Mouse (Mus musculus): ENCODE data around the gene Elmo3. TPM values are rescaled to one million over a fixed set of nuclear protein-coding genes. Genes with fewer than 3 reads are reported as not detected.

Elmo3 gene
- total and polyA plus RNA-seq, 3 experiments: 0.72 to 1.4 (median 1.3) TPM

DNA sequence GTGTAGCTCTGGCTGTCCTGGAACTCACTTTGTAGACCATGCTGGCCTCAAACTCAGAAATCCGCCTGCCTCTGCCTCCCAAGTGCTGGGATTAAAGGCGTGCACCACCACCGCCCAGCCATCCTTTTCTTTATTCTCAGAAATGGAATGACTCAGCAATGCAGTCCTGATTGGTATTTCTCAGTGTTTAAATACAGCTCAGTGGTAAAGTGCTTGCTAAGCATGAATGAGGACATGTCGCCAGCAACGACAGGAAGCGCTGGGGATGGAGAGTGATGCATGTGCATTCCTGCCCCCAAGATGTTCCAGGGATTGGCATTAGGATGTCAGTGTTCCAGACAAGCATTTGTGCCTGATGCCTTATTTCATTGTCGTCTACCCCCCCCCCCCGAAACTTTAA, 2.0 kb upstream of the Elmo3 start:
- H3K4me3 ChIP-seq (replicated peaks in 1 of 3; ENCODE audit: low read depth in 2 of 3, low read length in 2 of 3, poor library complexity in 1 of 3): no peak overlapping the region
- H3K36me3 ChIP-seq (replicated peaks in 1 of 2; ENCODE audit: control insufficient read depth in 1 of 2, insufficient read depth in 1 of 2, low read length in 1 of 2): peaks cover 76 to 95% of the 10 kb centered on the region in 2 experiments
- TF ChIP-seq GABPA (IDR thresholded peaks at IDR 0.05; ENCODE audit: insufficient replicate concordance, low read depth, low read length): no peak
- no peak for TF ChIP-seq USF2 (conservative IDR thresholded peaks at IDR 0.05; ENCODE audit: low read depth, low read length)
- TF ChIP-seq MAFK (IDR thresholded peaks at IDR 0.05; ENCODE audit: insufficient replicate concordance, low read length): peak; percentile 64; the same call in 1 of the 2 replicates
- TF ChIP-seq BHLHE40 (IDR thresholded peaks at IDR 0.05; ENCODE audit: low read depth, low read length): no peak
- TF ChIP-seq MEF2A (IDR thresholded peaks at IDR 0.05; ENCODE audit: borderline replicate concordance, low read depth, low read length): no peak
- H3K4me1 ChIP-seq (ENCODE audit: control insufficient read depth in 1 of 2, insufficient read depth in 2 of 2): peaks cover 4 to 74% of the 10 kb centered on the region in 2 experiments
- no peak overlapping the region for H3K9ac ChIP-seq (ENCODE audit: insufficient read depth, low read depth)
- H3K27me3 ChIP-seq (replicated peaks): no peaks in the 10 kb centered on the region
- H3K79me2 ChIP-seq (replicated peaks; ENCODE audit: control insufficient read depth, extremely low read depth, insufficient read depth, poor library complexity, severe bottlenecking): peaks cover 17% of the 10 kb centered on the region
- no peak overlapping the region for H3K27ac ChIP-seq (ENCODE audit: insufficient read depth, low read depth)
- no peaks in the 10 kb centered on the region for H3K9me3 ChIP-seq (replicated peaks; ENCODE audit: low read length)
- in situ Hi-C loops (cut with MboI; ENCODE audit: low pct_ligation_motif_present, low pct_unique_long_range_greater_than_20kb, low sequenced_read_pairs): no loop called here
- dilution Hi-C loops (cut with MboI; ENCODE audit: extremely low pct_ligation_motif_present, extremely low pct_unique_long_range_greater_than_20kb, low sequenced_read_pairs): no loop called here
- no peak for DNase-seq (ENCODE audit: extremely low read depth)
- H3K4me2 ChIP-seq (ENCODE audit: insufficient read depth, low read depth, poor library complexity, severe bottlenecking): no peak overlapping the region

DNA sequence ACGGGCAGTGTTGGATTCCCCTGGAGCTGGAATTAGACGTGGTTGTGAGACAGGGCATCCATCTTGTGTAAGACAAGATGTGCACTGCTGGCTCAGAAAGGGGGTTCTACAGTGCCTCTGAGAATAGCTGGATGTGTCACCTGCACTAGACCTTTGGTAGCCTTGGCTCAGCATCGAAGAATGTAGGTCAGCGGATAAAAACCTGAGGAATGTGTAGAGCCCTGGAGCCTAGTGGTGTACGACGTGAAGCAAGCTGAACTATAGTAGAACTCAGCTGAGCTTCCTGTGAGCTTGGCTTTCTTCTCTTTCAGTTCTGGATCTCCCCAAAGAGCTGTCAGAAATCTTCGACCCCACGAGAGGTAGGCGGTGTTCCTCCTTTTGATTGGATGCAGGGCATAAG, 1.5 kb upstream of the Elmo3 start:
- DNase-seq (ENCODE audit: extremely low read depth): no peak
- Histone ChIP-seq H3K79me2 (replicated peaks; ENCODE audit: control insufficient read depth, extremely low read depth, insufficient read depth, poor library complexity, severe bottlenecking) (peaks cover 13% of the 10 kb centered on the region), H3K27me3 (replicated peaks) (no peaks in the 10 kb centered on the region), H3K4me2 (ENCODE audit: insufficient read depth, low read depth, poor library complexity, severe bottlenecking) (no peak overlapping the region), H3K27ac (ENCODE audit: insufficient read depth, low read depth) (no peak overlapping the region), H3K4me3 (replicated peaks in 1 of 3; ENCODE audit: low read depth in 2 of 3, low read length in 2 of 3, poor library complexity in 1 of 3) (no peak overlapping the region), H3K9ac (ENCODE audit: insufficient read depth, low read depth) (no peak overlapping the region), H3K4me1 (ENCODE audit: control insufficient read depth in 1 of 2, insufficient read depth in 2 of 2) (peaks cover 4 to 70% of the 10 kb centered on the region in 2 experiments), H3K36me3 (replicated peaks in 1 of 2; ENCODE audit: control insufficient read depth in 1 of 2, insufficient read depth in 1 of 2, low read length in 1 of 2) (peaks cover 81 to 95% of the 10 kb centered on the region in 2 experiments), H3K9me3 (replicated peaks; ENCODE audit: low read length) (no peaks in the 10 kb centered on the region)
- dilution Hi-C loops (cut with MboI; ENCODE audit: extremely low pct_ligation_motif_present, extremely low pct_unique_long_range_greater_than_20kb, low sequenced_read_pairs) (no loop called here), in situ Hi-C loops (cut with MboI; ENCODE audit: low pct_ligation_motif_present, low pct_unique_long_range_greater_than_20kb, low sequenced_read_pairs) (no loop called here)
- TF ChIP-seq JUN (IDR thresholded peaks at IDR 0.05; ENCODE audit: insufficient read depth, low read depth, low read length): no peak
- TF ChIP-seq ZMIZ1 (IDR thresholded peaks at IDR 0.05; ENCODE audit: low read depth, low read length): no peak
- TF ChIP-seq MAFK (IDR thresholded peaks at IDR 0.05; ENCODE audit: insufficient replicate concordance, low read length): no peak
- TF ChIP-seq PAX5 (IDR thresholded peaks at IDR 0.05; ENCODE audit: low read length): no peak
- TF ChIP-seq TCF12 (IDR thresholded peaks at IDR 0.05; ENCODE audit: low read depth, low read length): no peak
- TF ChIP-seq ELF1 (IDR thresholded peaks at IDR 0.05; ENCODE audit: low read depth, low read length): no peak
- no peak for TF ChIP-seq USF1 (IDR thresholded peaks at IDR 0.05; ENCODE audit: low read depth, low read length)
- TF ChIP-seq SMC3 (IDR thresholded peaks at IDR 0.05; ENCODE audit: low read depth, low read length): no peak
- no peak for TF ChIP-seq UBTF (IDR thresholded peaks at IDR 0.05; ENCODE audit: low read depth, low read length)
- TF ChIP-seq MYC (IDR thresholded peaks at IDR 0.05; ENCODE audit: low read depth, low read length): no peak
- TF ChIP-seq HCFC1 (IDR thresholded peaks at IDR 0.05; ENCODE audit: low read depth, low read length): no peak
- TF ChIP-seq NELFE (IDR thresholded peaks at IDR 0.05; ENCODE audit: low read depth, low read length): no peak
- no peak for TF ChIP-seq ETS1 (conservative IDR thresholded peaks at IDR 0.05; ENCODE audit: low read depth, low read length)
- no peak for TF ChIP-seq RCOR1 (conservative IDR thresholded peaks at IDR 0.05; ENCODE audit: low read depth, low read length)
- TF ChIP-seq E2F4 (IDR thresholded peaks at IDR 0.05; ENCODE audit: insufficient replicate concordance, low read depth, low read length): no peak
- no peak for TF ChIP-seq CTCF (conservative IDR thresholded peaks at IDR 0.05 in 1 of 2, IDR thresholded peaks at IDR 0.05 in 1 of 2; ENCODE audit: low read depth in 2 of 2, low read length in 2 of 2)
- no peak for TF ChIP-seq TBP (conservative IDR thresholded peaks at IDR 0.05; ENCODE audit: low read depth, low read length)
- TF ChIP-seq MXI1 (IDR thresholded peaks at IDR 0.05; ENCODE audit: low read depth, low read length): no peak

Measured in CH12.LX (cell line).